Mouse (Mus musculus) liver, embryonic 16.5 days (tissue): ENCODE data around the gene Rftn1. TPM values are rescaled to one million over a fixed set of nuclear protein-coding genes. Genes with fewer than 3 reads are reported as not detected.

Source experiments
- ATAC-seq: fragments of 200-750 bp; cut with Nextera tagmentation; 2 replicates; pipeline ENCODE4 v1.8.0; 2017; ENCODE audit warnings: low read depth, mild to moderate bottlenecking, moderate number of reproducible peaks, moderate library complexity
- H3K27ac ChIP-seq: fragments of 300-500 bp; sonication (generic); 2 replicates; pipeline ENCODE4 v1.5.1; 2014; ENCODE audit warnings: mild to moderate bottlenecking, low read length
- H3K27me3 ChIP-seq: fragments of 300-500 bp; sonication (generic); 2 replicates; pipeline ENCODE4 v1.6.1; 2014; ENCODE audit warnings: low read depth, low read length, mixed read lengths; ENCODE audit not compliant: control insufficient read depth, insufficient read depth
- H3K36me3 ChIP-seq: fragments of 300-500 bp; sonication (generic); 2 replicates; pipeline ENCODE4 v1.6.1; 2014; ENCODE audit warnings: mild to moderate bottlenecking; ENCODE audit not compliant: control insufficient read depth, insufficient read depth
- H3K4me1 ChIP-seq: fragments of 300-500 bp; sonication (generic); 2 replicates; pipeline ENCODE4 v1.6.1; 2014; ENCODE audit warnings: low read depth, low read length, mixed read lengths; ENCODE audit not compliant: control insufficient read depth
- H3K4me2 ChIP-seq: fragments of 300-500 bp; sonication (generic); 2 replicates; pipeline ENCODE4 v1.6.1; 2014; ENCODE audit warnings: low read depth, low read length, mixed read lengths
- H3K4me3 ChIP-seq: fragments of 300-500 bp; sonication (generic); 2 replicates; pipeline ENCODE4 v1.5.1; 2014; ENCODE audit warnings: low read depth, mild to moderate bottlenecking, low read length
- H3K9ac ChIP-seq: fragments of 300-500 bp; sonication (generic); 2 replicates; pipeline ENCODE4 v1.6.1; 2014; ENCODE audit warnings: low read depth, low read length
- H3K9me3 ChIP-seq: fragments of 300-500 bp; sonication (generic); replicated peaks from 2 replicates; pipeline ENCODE4 v1.6.1; 2016; ENCODE audit warnings: low read length; ENCODE audit not compliant: control insufficient read depth
- WGBS: fragments of 180-500 bp; shearing (Covaris S2); extraction: QIAGEN DNeasy Blood & Tissue Kit; methylation state at CpG from one replicate; pipeline ENCODE4 v1.1.7; 2014; ENCODE audit not compliant: insufficient replicate concordance; 5-methylcytosine and 5-hydroxymethylcytosine counted together
- polyA plus RNA-seq: library from polyadenylated mRNA; unstranded; fragments of >200 nt; fragmentation: Nextera tagmentation; extraction: Ambion mirVana; gene quantifications from 2 replicates; pipeline ENCODE4 v1.2.1, GENCODE M21; 2015

Rftn1 gene
- polyA plus RNA-seq, 1 experiment from 2014 or later, result 4.0 TPM

DNA sequence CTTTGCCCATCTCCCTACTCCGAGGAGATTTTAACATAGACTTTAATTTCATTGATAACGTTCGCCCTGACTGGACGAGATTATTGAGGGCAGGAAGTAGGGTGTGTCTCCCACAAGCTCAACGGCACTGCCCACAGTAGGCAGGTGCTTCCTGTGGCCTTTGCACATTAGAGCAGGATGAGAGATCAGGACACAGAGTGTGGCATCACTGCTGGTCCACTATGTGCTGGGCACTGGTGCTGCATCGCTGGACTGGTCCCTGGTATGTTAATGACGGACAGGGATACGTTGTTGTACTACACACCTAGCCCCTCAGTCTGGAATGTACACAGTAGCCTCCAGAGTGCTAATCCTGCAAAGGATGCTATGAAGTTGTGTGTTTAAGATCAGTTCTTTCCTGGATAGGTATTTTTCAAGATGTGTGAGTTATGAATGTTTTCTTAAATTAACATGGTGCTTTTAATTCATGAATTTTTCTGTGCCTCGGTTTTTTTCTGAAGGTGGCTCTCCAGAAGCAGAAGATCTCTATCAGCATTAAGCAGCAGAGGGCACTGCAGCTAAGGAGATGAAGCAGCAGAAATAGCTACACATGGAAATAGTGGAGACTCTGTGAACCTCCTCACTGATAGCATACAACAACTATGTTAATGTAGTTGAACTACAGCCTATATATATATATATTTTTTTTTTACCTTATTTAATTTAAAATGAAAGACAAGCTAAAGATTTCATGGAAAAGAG, 221.8 kb downstream of the Rftn1 start:
- Histone ChIP-seq H3K4me1 (peaks cover 9% of the 10 kb centered on the region), H3K4me3 (no peak overlapping the region), H3K9ac (no peak overlapping the region), H3K9me3 (no peaks in the 10 kb centered on the region), H3K4me2 (peak overlapping the region; percentile 44; the same call in 1 of the 2 replicates), H3K36me3 (no peaks in the 10 kb centered on the region), H3K27ac (no peak overlapping the region), H3K27me3 (no peaks in the 10 kb centered on the region)
- ATAC-seq, result peak; percentile 75
- WGBS, result 19% methylated on average over 9 of the region's 9 CpGs

DNA sequence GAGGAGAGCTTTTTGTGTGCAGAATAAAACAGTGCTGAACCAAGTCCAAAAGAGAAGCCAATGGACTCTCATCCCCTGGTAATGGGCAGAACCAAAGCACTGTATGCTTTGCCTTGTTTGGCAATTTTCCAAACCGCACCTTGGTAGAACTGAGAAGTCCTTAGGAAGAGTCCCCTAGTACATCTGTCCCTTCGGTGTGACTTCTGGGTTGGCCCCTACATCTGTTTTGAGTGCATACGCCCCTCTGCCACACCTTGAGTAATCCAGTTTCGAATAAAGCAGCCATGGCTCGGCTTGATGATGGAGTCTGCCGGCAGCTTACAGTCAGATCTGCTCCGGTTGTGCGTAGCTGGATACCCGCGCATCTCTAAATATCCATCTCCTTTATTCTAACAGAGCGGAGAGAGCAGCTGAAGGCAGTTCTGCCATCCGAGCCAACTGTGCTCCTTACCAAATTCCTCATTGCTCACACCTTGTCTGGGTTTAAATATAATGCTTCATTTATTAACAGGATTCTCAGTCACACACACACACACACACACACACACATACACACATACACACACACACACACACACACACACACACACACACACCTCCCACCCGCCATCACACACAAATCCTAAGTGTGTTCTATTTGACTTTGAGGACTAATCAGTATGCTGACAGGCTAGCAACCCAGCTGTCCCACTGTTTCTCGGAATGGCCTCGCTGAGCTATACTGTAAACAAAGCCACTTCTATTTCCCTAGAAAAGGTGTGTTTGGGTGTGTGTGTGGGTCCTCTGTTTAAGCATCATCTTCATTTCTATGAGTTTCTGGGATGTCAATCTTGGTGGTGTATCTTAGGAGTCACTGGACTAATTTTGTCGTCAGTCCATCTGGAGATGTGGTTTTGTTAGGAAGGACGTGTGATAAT, 224.4 kb downstream of the Rftn1 start:
- no peak overlapping the region for H3K4me2 ChIP-seq
- WGBS, result 73% methylated on average over 17 of the region's 17 CpGs
- H3K4me3 ChIP-seq, result no peak overlapping the region
- no peaks in the 10 kb centered on the region for H3K36me3 ChIP-seq
- ATAC-seq, result no peak
- H3K9ac ChIP-seq, result no peak overlapping the region
- no peak overlapping the region for H3K27ac ChIP-seq
- H3K9me3 ChIP-seq, result no peaks in the 10 kb centered on the region
- H3K27me3 ChIP-seq, result no peaks in the 10 kb centered on the region
- H3K4me1 ChIP-seq, result peaks cover 9% of the 10 kb centered on the region

DNA sequence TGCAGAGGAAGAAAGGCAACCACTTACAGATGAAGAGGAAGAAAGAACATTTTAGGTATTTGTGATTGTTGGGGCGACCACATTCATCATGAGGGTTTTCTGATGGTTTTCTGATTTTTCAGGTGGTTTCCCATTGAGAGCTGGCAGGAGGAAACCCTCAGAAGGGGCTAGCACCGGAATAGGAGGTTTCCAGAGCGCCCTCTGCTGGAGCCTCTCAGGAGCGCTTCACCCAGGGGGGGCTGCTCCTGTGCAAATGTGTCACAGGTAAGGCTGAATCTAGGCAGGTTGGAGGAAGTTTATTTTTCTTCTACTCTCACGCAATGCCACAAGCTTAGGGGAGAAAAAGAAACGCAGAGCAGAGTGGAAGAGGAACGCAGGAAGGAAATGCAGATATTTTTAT, 225.4 kb downstream of the Rftn1 start:
- Histone ChIP-seq H3K27ac (no peak overlapping the region), H3K9ac (no peak overlapping the region), H3K36me3 (no peaks in the 10 kb centered on the region), H3K9me3 (no peaks in the 10 kb centered on the region), H3K27me3 (no peaks in the 10 kb centered on the region), H3K4me3 (no peak overlapping the region), H3K4me2 (no peak overlapping the region), H3K4me1 (peaks cover 9% of the 10 kb centered on the region)
- 62% methylated on average over 7 of the region's 7 CpGs for WGBS
- no peak for ATAC-seq

DNA sequence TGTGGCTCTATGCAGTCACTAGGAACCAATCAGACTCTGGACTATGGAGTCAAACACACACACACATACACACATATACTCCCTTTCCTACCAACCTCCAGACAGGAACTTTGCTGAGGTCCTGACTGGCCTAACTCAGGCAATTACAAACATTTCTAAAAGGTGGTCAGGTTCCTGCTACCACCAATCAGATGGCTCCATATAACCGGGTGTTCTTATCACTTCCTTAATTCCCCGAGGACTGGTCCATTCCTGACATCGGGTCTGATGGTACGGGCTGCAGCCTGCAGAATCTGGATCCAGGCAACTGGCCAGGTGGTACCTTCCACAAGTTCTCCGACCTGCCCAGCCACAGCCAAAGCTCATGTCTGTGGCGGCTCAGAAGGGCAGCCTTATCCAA, 226.0 kb downstream of the Rftn1 start:
- no peak overlapping the region for H3K9ac ChIP-seq
- ATAC-seq, result no peak
- H3K9me3 ChIP-seq, result no peaks in the 10 kb centered on the region
- H3K36me3 ChIP-seq, result no peaks in the 10 kb centered on the region
- H3K27ac ChIP-seq, result no peak overlapping the region
- no peak overlapping the region for H3K4me2 ChIP-seq
- H3K27me3 ChIP-seq, result no peaks in the 10 kb centered on the region
- H3K4me1 ChIP-seq, result peaks cover 9% of the 10 kb centered on the region
- WGBS, result 63% methylated on average over 6 of the region's 6 CpGs
- H3K4me3 ChIP-seq, result no peak overlapping the region

DNA sequence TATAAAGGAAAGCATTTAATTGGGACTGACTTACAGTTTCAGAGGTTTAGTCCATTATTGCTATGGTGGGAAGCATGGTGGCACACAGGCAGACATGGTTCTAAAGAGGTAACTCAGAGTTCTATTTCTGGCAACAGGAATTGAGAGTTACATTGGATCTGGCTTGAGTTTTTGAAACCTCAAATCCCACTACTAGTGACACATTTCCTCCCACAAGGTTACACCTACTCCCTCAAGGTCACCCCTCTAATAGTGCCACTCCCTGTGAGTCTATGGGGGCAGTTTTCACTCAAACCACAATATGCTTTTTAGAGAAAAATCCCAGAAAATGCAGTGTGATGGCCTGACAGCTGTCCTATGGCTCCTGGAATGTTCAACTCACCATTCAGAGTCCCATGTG, 231.5 kb downstream of the Rftn1 start:
- H3K27me3 ChIP-seq, result no peaks in the 10 kb centered on the region
- no peak for ATAC-seq
- H3K4me3 ChIP-seq, result no peak overlapping the region

DNA sequence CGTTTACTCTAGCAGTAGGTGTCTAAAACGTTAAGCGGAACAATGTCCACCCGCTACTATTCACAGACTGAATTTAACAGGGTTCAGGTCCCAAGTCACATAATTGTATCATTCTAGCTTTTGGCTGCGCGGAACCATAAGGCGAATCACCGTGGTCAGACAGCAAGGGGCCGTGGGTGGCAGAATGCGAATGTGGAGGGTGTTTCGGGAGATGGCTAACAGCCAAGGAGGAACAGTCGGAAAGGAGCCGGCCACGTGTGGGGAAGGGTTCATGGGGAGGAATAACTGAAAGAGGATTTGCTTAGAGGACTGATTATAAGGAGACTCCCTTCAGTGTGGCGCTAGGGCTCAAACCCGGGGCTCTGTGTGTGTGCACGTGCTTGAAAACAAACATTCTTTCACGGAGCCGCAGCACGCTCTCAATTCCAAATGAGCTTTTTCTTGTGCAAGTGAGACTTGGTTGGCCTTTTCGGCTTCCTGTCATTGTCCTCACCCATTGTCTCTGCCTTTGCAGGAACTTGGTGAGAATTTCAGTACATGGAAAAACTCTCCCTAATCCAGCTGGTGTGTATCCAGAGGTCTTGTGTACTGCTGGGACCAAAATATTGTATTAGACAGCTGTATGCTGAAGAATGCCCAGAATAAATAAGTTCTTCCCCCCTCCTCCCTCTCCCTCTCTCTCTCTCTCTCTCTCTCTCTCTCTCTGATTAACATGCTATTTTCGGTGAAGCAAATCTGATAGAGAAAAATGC, 238.4 kb downstream of the Rftn1 start:
- Histone ChIP-seq H3K27me3 (no peaks in the 10 kb centered on the region), H3K9ac (0 out of 2 replicates have a peak overlapping the region, but pooled peaks have one; percentile 7), H3K9me3 (no peaks in the 10 kb centered on the region), H3K4me3 (peak overlapping the region; percentile 26), H3K4me1 (no peaks in the 10 kb centered on the region), H3K36me3 (no peaks in the 10 kb centered on the region), H3K27ac (no peak overlapping the region), H3K4me2 (peak overlapping the region; percentile 49)
- ATAC-seq, result no peak
- WGBS, result 31% methylated on average over 22 of the region's 22 CpGs

More for the DNA sequence above, 231.5 kb downstream of the Rftn1 start:
- Histone ChIP-seq H3K4me2 (no peak overlapping the region), H3K4me1 (no peaks in the 10 kb centered on the region), H3K9me3 (no peaks in the 10 kb centered on the region), H3K27ac (no peak overlapping the region), H3K36me3 (no peaks in the 10 kb centered on the region), H3K9ac (no peak overlapping the region)

DNA sequence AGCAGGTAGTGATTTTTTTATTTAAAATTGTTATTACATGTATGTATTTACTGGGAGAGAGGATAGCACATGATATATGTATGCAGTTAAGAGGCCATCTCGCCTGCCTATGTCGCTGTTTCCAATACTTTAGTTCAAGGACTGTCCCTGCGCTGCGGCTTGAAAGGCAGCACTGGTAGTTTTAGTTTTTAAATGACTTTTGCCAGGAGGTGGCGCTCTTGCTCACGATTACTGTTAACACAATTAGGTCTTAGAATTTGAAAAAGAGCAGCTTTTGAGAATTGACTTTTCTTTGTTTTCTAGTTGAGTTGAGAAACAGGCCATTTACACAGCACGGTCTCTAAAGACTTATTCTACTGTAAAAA, 239.0 kb downstream of the Rftn1 start:
- H3K27me3 ChIP-seq, result no peaks in the 10 kb centered on the region
- H3K4me3 ChIP-seq, result peak overlapping the region; percentile 26; the same call in 1 of the 2 replicates
- H3K9me3 ChIP-seq, result no peaks in the 10 kb centered on the region
- H3K4me2 ChIP-seq, result peak overlapping the region; percentile 49
- no peak for ATAC-seq
- no peak overlapping the region for H3K9ac ChIP-seq
- no peaks in the 10 kb centered on the region for H3K36me3 ChIP-seq
- H3K4me1 ChIP-seq, result no peaks in the 10 kb centered on the region
- WGBS, result 5% methylated on average over 7 of the region's 7 CpGs
- H3K27ac ChIP-seq, result no peak overlapping the region

DNA sequence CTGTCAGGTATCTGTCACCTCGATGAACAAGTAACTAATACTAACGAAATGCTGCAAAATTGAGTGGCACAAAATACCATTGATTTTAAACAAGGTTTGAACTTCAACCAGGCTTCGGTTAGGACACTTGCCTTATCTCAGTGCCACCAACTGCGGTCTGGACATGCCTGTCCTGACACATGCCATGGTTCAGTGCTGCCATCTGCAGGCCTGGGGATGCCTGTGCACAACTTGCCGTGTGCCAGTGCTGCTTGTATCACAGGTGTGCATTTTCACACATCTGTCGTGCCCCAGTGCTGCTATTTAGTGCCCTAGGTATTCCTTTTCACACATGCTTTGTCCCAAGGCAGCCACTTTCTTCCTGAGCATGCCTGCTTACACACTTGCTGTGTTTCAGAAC, 247.8 kb downstream of the Rftn1 start:
- H3K9ac ChIP-seq, result no peak overlapping the region
- no peak overlapping the region for H3K4me3 ChIP-seq
- H3K36me3 ChIP-seq, result no peaks in the 10 kb centered on the region
- no peak overlapping the region for H3K4me2 ChIP-seq
- no peaks in the 10 kb centered on the region for H3K27me3 ChIP-seq
- no peak for ATAC-seq
- no peaks in the 10 kb centered on the region for H3K9me3 ChIP-seq
- 52% methylated on average over 6 of the region's 6 CpGs for WGBS
- no peaks in the 10 kb centered on the region for H3K4me1 ChIP-seq
- H3K27ac ChIP-seq, result no peak overlapping the region
